In the genomic region with DNA sequence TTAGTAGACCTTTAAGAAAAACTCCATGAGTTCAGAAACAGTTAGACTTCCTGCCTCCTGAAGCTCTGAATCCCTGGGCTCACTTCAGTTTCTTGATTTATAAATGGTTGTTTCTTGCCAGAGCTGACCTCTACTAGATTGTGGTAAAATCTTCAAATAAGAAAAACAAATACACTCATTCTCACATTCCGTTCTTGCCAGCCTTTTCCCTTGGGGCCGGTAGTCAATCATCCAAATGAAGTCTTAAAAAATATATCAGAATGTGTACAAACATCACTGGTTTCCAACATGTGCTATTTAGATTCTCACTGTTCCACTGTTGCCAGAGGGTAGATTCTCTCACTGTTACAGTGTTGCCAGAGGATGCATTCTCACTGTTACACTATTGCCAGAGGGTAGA, we compare ENCODE assay signal across 15 mouse cellular contexts.
"Had no signal": no experiment of that assay in that cellular context is flagged by ENCODE, and none has a peak within 500 bp of the region (broad histone marks: within the 10 kb centered on the region; RNA-seq: fewer than 3 reads in every experiment).

No protein-coding gene starts in this region.

- H3K9ac ChIP-seq: limb, embryonic 12.5 days; liver, embryonic 13.5 days; liver, postnatal 0 days; neural tube, embryonic 15.5 days; stomach, embryonic 15.5 days had no signal

- H3K27me3 ChIP-seq: limb, embryonic 12.5 days; liver, embryonic 13.5 days; neural tube, embryonic 15.5 days; stomach, embryonic 15.5 days had no signal

- H3K27ac ChIP-seq: layer of hippocampus, adult 2 months; limb, embryonic 12.5 days; liver, embryonic 13.5 days; midbrain, embryonic 10.5 days; neural tube, embryonic 15.5 days; stomach, embryonic 15.5 days had no signal

- ATAC-seq: liver, postnatal 0 days had no signal

- DNase-seq: kidney, postnatal 4 days; liver; liver, embryonic 13.5 days; liver, postnatal 0 days; midbrain, embryonic 14.5 days; retina, postnatal 1 day; right cerebral cortex, postnatal 4 days; thymus, adult 2 months; thymus, postnatal 25 days had no signal

- H3K4me1 ChIP-seq: limb, embryonic 12.5 days; liver, embryonic 13.5 days; midbrain, embryonic 10.5 days; neural tube, embryonic 15.5 days; stomach, embryonic 15.5 days had no signal

- H3K9me3 ChIP-seq: limb, embryonic 12.5 days; liver, embryonic 13.5 days; midbrain, embryonic 10.5 days; neural tube, embryonic 15.5 days; stomach, embryonic 15.5 days had no signal

- H3K36me3 ChIP-seq: limb, embryonic 12.5 days; liver, embryonic 13.5 days; midbrain, embryonic 10.5 days; neural tube, embryonic 15.5 days; stomach, embryonic 15.5 days had no signal

- H3K4me2 ChIP-seq: limb, embryonic 12.5 days; liver, embryonic 13.5 days; neural tube, embryonic 15.5 days; stomach, embryonic 15.5 days had no signal

- H3K4me3 ChIP-seq: layer of hippocampus, adult 2 months; limb, embryonic 12.5 days; liver, embryonic 13.5 days; midbrain, embryonic 10.5 days; myocyte; neural tube, embryonic 15.5 days; stomach, embryonic 15.5 days had no signal
